Comparison of ENCODE assay signal across 8 mouse cellular contexts in genomic region chr13:99230495-99230868, GRCm38 (mm10). TPM values are rescaled to one million over a fixed set of nuclear protein-coding genes. Genes with fewer than 3 reads are reported as not detected.
DNase-seq lines count a peak whose midpoint lies in the region; ATAC-seq and TF ChIP-seq lines count a peak whose summit lies in the region.

No protein-coding gene starts in this region.

- 47% methylated on average over 3 of the region's 3 CpGs for WGBS in lung, embryonic 14.5 days

- H3K4me1 ChIP-seq in cortical plate, adult 2 months (ENCODE audit: control insufficient read depth, insufficient read depth, low read length) = no peaks in the 10 kb centered on the region
- no peaks in the 10 kb centered on the region for H3K4me1 ChIP-seq in lung, embryonic 14.5 days (ENCODE audit: insufficient read depth)

- H3K27ac ChIP-seq in cortical plate, adult 2 months (ENCODE audit: insufficient read depth, low read length) = peak overlapping the region; percentile 10; the same call in 1 of the 2 replicates
- H3K27ac ChIP-seq in lung, embryonic 14.5 days (ENCODE audit: low read depth) = no peak overlapping the region

- intact Hi-C loops in heart, postnatal 36 days (cut with DNase I) = loop anchor here (5.0 kb wide), 1 partner anchor 103 kb away; no protein-coding TSS in a partner anchor

- no peaks in the 10 kb centered on the region for H3K27me3 ChIP-seq in lung, embryonic 14.5 days (ENCODE audit: insufficient read depth, low read length)

- DNase-seq in adrenal gland, adult (ENCODE audit: inconsistent age in 2 of 2, low spot score in 1 of 2) = peak; percentile 42 to 59
- DNase-seq in adrenal gland, adult 8-10 months = no peak
- peak; percentile 52 to 61 for DNase-seq in heart, postnatal 36 days
- DNase-seq in lung, embryonic 14.5 days = peak; percentile 24
- no peak for DNase-seq in cerebellum, postnatal 25 days

- TF ChIP-seq POLR2A in cortical plate, adult 2 months (IDR thresholded peaks at IDR 0.05; ENCODE audit: extremely low read depth, insufficient read depth, low read length) = no peak

- no peaks in the 10 kb centered on the region for H3K36me3 ChIP-seq in lung, embryonic 14.5 days (ENCODE audit: insufficient read depth)

- ATAC-seq in lung, embryonic 14.5 days (ENCODE audit: insufficient read depth) = 0 out of 2 replicates have a peak, but pooled peaks have one; percentile 19
- no peak for ATAC-seq in activated CD4-positive, CD25-positive, alpha-beta regulatory T cell, adult 4 months
- no peak for ATAC-seq in erythroblast, adult 5-6 weeks (replicated peaks; ENCODE audit: low FRiP score, poor library complexity, severe bottlenecking)

- no peak for TF ChIP-seq CTCF in cortical plate, adult 2 months (IDR thresholded peaks at IDR 0.05; ENCODE audit: extremely low read depth, insufficient read depth, low read length)
- no peak for TF ChIP-seq CTCF in lung, embryonic 14.5 days (IDR thresholded peaks at IDR 0.05; ENCODE audit: low read depth)

- no peak overlapping the region for H3K4me3 ChIP-seq in cortical plate, adult 2 months (ENCODE audit: insufficient read depth, low read length)
- H3K4me3 ChIP-seq in lung, embryonic 14.5 days (ENCODE audit: low read depth, low read length) = no peak overlapping the region

- no peak overlapping the region for H3K9ac ChIP-seq in lung, embryonic 14.5 days

- no peak overlapping the region for H3K4me2 ChIP-seq in lung, embryonic 14.5 days

- no peaks in the 10 kb centered on the region for H3K9me3 ChIP-seq in lung, embryonic 14.5 days (ENCODE audit: low read depth, low read length)

RNA-seq across cellular contexts. Expression of gene Zfp366, which starts 45.9 kb away (rescaled TPM):
- total RNA-seq in adrenal gland, adult 8-10 months (2022) = 1 to 10 TPM; 3.6 to 6.7 (median 5.0) TPM
- 2.3 and 2.4 TPM in 2 replicates for polyA plus RNA-seq in cortical plate, adult 2 months (2012; rRNA removed)
- total RNA-seq in heart, postnatal 36 days (2021) = 10 to 100 TPM in 1 of 2 experiments, 1 to 10 TPM in 1; 7.5 to 12.1 TPM
- 1.3 and 1.5 TPM in 2 replicates for polyA plus RNA-seq in lung, embryonic 14.5 days (2014; fragmentation: Nextera tagmentation; extraction: Ambion mirVana)
- not detected for polyA plus RNA-seq in activated CD4-positive, CD25-positive, alpha-beta regulatory T cell, adult 4 months (2017; shearing (Covaris generic))
- total RNA-seq in erythroblast, adult 5-6 weeks (2015; ENCODE audit: low replicate concordance) = 0.42 TPM in 1 of 2 replicates, not detected in the other
- total RNA-seq in erythroblast, adult 5-6 weeks (2017; ENCODE audit: low replicate concordance) = 0.14 and 0.17 TPM in 2 replicates

Comparison
In these comparisons a context has a peak if more than half of its experiments do, and no peak if none do; other contexts are left out.
1. DNase-seq: peak in adrenal gland, adult (2 of 2), heart, postnatal 36 days (2 of 2) and lung, embryonic 14.5 days (single experiment); none in adrenal gland, adult 8-10 months (single experiment) and cerebellum, postnatal 25 days (0 of 2).